Mouse (Mus musculus) testis, adult 2 months (tissue): Measurements from ENCODE around the gene Sufu.

Source experiments
- CTCF ChIP-seq: fragments of 200-500 bp; IDR thresholded peaks from 2 replicates; pipeline ENCODE4 v1.5.1; 2012; ENCODE audit warnings: low read depth, mild to moderate bottlenecking, inconsistent platforms, low read length, moderate library complexity; ENCODE audit not compliant: control insufficient read depth, insufficient read depth, insufficient replicate concordance
- POLR2A ChIP-seq: fragments of 200-500 bp; IDR thresholded peaks from 2 replicates; pipeline ENCODE4 v1.6.1; 2012; ENCODE audit warnings: low read depth, mild to moderate bottlenecking, inconsistent platforms, low read length, moderate library complexity; ENCODE audit not compliant: control insufficient read depth

GRCm38 (mm10) chr19:46358381-46358780 is 38.3 kb upstream of the Sufu start:
- no peak for TF ChIP-seq CTCF
- TF ChIP-seq POLR2A: no peak
